Mouse (Mus musculus) stomach, postnatal 0 days (tissue): ENCODE results near the gene Ddit4.

ENCODE experiments used
- CTCF ChIP-seq: IDR thresholded peaks from 2 replicates; pipeline ENCODE4 v1.5.1; 2016; ENCODE audit warnings: antibody characterized with exemption, low read depth, mild to moderate bottlenecking, moderate library complexity
- EP300 ChIP-seq: optimal IDR thresholded peaks from 2 replicates; pipeline ENCODE3; 2016; ENCODE audit warnings: antibody characterized with exemption

DNA sequence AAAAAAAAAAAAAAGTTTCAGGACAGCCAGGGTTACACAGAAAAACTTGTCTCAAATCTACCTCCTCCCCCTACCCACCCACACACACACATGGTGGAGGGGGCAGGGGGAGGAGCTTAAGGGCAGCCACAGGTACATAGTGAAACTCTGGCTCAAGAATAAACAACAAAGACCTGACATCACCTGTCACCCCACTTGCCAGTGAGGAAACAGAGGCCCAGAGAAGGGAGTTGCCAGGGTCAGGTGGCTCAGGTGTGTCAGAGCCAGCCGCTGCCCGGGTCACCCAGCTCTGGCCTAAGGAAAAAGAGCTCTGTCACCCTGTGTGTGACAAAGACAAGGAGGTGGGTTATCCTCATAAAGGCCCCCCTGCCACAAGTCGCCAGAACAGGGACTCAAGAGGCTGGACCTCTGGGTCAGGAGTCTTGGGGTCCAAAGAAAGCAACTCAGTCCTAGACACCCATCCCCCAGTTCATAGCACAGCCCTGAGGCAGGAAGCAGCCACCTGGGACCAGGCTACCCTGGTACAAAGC lies 44.5 kb downstream of the Ddit4 start:
- TF ChIP-seq CTCF: no peak
- TF ChIP-seq EP300: no peak
